Mouse (Mus musculus): ENCODE data around the gene 4931414P19Rik. TPM values are rescaled to one million over a fixed set of nuclear protein-coding genes. Genes with fewer than 3 reads are reported as not detected.
A peak's percentile ranks its signal among the peaks of the same experiment; 100 is the strongest.

4931414P19Rik gene
- 1 to 10 TPM; 2.0 to 2.8 (median 2.6) TPM for total RNA-seq (2022)

GRCm38 (mm10) chr14:54605752-54606321, at the start of gene 4931414P19Rik:
Gene 4931414P19Rik, minus strand, starts transcription at chr14:54605993.
- peak; percentile 59 to 66 for DNase-seq (ENCODE audit: low spot score in 2 of 2)

- DNase-seq (ENCODE audit: low spot score in 2 of 2) = peak; percentile 79 to 86
Observed at GRCm38 (mm10) chr14:54653496-54653895, 47.7 kb upstream of the 4931414P19Rik start.

- DNase-seq (ENCODE audit: low spot score in 2 of 2) = no peak
Observed at GRCm38 (mm10) chr14:54652787-54653186, 47.0 kb upstream of the 4931414P19Rik start.

- no peak for DNase-seq (ENCODE audit: low spot score in 2 of 2)
Observed at GRCm38 (mm10) chr14:54651556-54651955, 45.8 kb upstream of the 4931414P19Rik start.

- DNase-seq (ENCODE audit: low spot score in 2 of 2) = peak; percentile 59 to 72
Observed at GRCm38 (mm10) chr14:54650621-54651454, 45.0 kb upstream of the 4931414P19Rik start.

GRCm38 (mm10) chr14:54647900-54648299, 42.1 kb upstream of the 4931414P19Rik start:
- DNase-seq (ENCODE audit: low spot score in 2 of 2) = no peak

- DNase-seq (ENCODE audit: low spot score in 2 of 2) = no peak
Observed at GRCm38 (mm10) chr14:54646898-54647636, 41.3 kb upstream of the 4931414P19Rik start.

GRCm38 (mm10) chr14:54646455-54646854, 40.7 kb upstream of the 4931414P19Rik start:
- DNase-seq (ENCODE audit: low spot score in 2 of 2) = no peak

GRCm38 (mm10) chr14:54644294-54644693, 38.5 kb upstream of the 4931414P19Rik start:
- no peak for DNase-seq (ENCODE audit: low spot score in 2 of 2)

GRCm38 (mm10) chr14:54643011-54643410, 37.2 kb upstream of the 4931414P19Rik start:
- DNase-seq (ENCODE audit: low spot score in 2 of 2) = no peak

GRCm38 (mm10) chr14:54642224-54642944, 36.6 kb upstream of the 4931414P19Rik start:
- no peak for DNase-seq (ENCODE audit: low spot score in 2 of 2)

GRCm38 (mm10) chr14:54641305-54641969, 35.6 kb upstream of the 4931414P19Rik start, which contains the start of gene Cdh24:
Gene Cdh24, minus strand, starts transcription at chr14:54641364.
- DNase-seq (ENCODE audit: low spot score in 2 of 2) = peak; percentile 63 to 66

GRCm38 (mm10) chr14:54640946-54641304, 35.1 kb upstream of the 4931414P19Rik start, which contains the start of gene Gm17606:
Gene Gm17606, plus strand, starts transcription at chr14:54640952.
- DNase-seq (ENCODE audit: low spot score in 2 of 2) = no peak

- no peak for DNase-seq (ENCODE audit: low spot score in 2 of 2)
Observed at GRCm38 (mm10) chr14:54640121-54640520, 34.3 kb upstream of the 4931414P19Rik start.

- DNase-seq (ENCODE audit: low spot score in 2 of 2) = no peak
Observed at GRCm38 (mm10) chr14:54638210-54638609, 32.4 kb upstream of the 4931414P19Rik start.

GRCm38 (mm10) chr14:54636954-54637353, 31.2 kb upstream of the 4931414P19Rik start:
- DNase-seq (ENCODE audit: low spot score in 2 of 2) = no peak

GRCm38 (mm10) chr14:54634182-54634581, 28.4 kb upstream of the 4931414P19Rik start:
- no peak for DNase-seq (ENCODE audit: low spot score in 2 of 2)

- DNase-seq (ENCODE audit: low spot score in 2 of 2) = no peak
Observed at GRCm38 (mm10) chr14:54632252-54632651, 26.5 kb upstream of the 4931414P19Rik start.

GRCm38 (mm10) chr14:54631240-54631599, 25.4 kb upstream of the 4931414P19Rik start:
- DNase-seq (ENCODE audit: low spot score in 2 of 2) = no peak

GRCm38 (mm10) chr14:54630583-54631239, 24.9 kb upstream of the 4931414P19Rik start:
- DNase-seq (ENCODE audit: low spot score in 2 of 2) = no peak

All from gastrocnemius, adult 8-10 months (tissue).